Mouse (Mus musculus): ENCODE measurements around the gene Snx33.
"Not testable (repeated sequence)": the region's sequence is repeated elsewhere in the genome, so short reads cannot be mapped to it uniquely, and the experiment has no call there.

Gene Snx33

GRCm38 (mm10) chr9:56925291-56926024 lies 2.7 kb downstream of the Snx33 start:
- no peak for DNase-seq

GRCm38 (mm10) chr9:56924651-56925027 lies 3.5 kb downstream of the Snx33 start:
- peak; percentile 40 for DNase-seq

- no peak for DNase-seq
Observed at GRCm38 (mm10) chr9:56923841-56924650, 4.1 kb downstream of the Snx33 start.

- no peak for DNase-seq
Observed at GRCm38 (mm10) chr9:56922746-56923145, 5.4 kb downstream of the Snx33 start.

- peak; percentile 60 for DNase-seq
Observed at GRCm38 (mm10) chr9:56918466-56918865, 9.7 kb downstream of the Snx33 start.

GRCm38 (mm10) chr9:56917131-56917530 lies 11.0 kb downstream of the Snx33 start:
- DNase-seq, result no peak

GRCm38 (mm10) chr9:56915695-56916410 lies 12.3 kb downstream of the Snx33 start:
- no peak for DNase-seq

- no peak for DNase-seq
Observed at GRCm38 (mm10) chr9:56915116-56915515, 13.1 kb downstream of the Snx33 start.

- DNase-seq, result no peak
Observed at GRCm38 (mm10) chr9:56913991-56914390, 14.2 kb downstream of the Snx33 start.

- DNase-seq, result no peak
Observed at GRCm38 (mm10) chr9:56911017-56911416, 17.2 kb downstream of the Snx33 start.

- DNase-seq, result not testable (repeated sequence)
Observed at GRCm38 (mm10) chr9:56909991-56910390, 18.2 kb downstream of the Snx33 start.

GRCm38 (mm10) chr9:56907549-56907948 lies 20.6 kb downstream of the Snx33 start:
- no peak for DNase-seq

GRCm38 (mm10) chr9:56903662-56904061 lies 24.5 kb downstream of the Snx33 start:
- DNase-seq, result no peak

GRCm38 (mm10) chr9:56901187-56901586 lies 27.0 kb downstream of the Snx33 start:
- DNase-seq, result no peak

GRCm38 (mm10) chr9:56900571-56900970 lies 27.6 kb downstream of the Snx33 start:
- DNase-seq, result no peak

GRCm38 (mm10) chr9:56900060-56900459 lies 28.1 kb downstream of the Snx33 start:
- no peak for DNase-seq

GRCm38 (mm10) chr9:56899409-56899808 lies 28.8 kb downstream of the Snx33 start:
- DNase-seq, result no peak

GRCm38 (mm10) chr9:56896779-56897178 lies 31.4 kb downstream of the Snx33 start:
- no peak for DNase-seq

GRCm38 (mm10) chr9:56894006-56894405 lies 34.2 kb downstream of the Snx33 start:
- no peak for DNase-seq

- no peak for DNase-seq
Observed at GRCm38 (mm10) chr9:56893313-56893712, 34.9 kb downstream of the Snx33 start.

- DNase-seq, result no peak
Observed at GRCm38 (mm10) chr9:56892111-56892510, 36.1 kb downstream of the Snx33 start.

- DNase-seq, result peak; percentile 67
Observed at GRCm38 (mm10) chr9:56891517-56892011, 36.6 kb downstream of the Snx33 start.

GRCm38 (mm10) chr9:56890522-56891250 lies 37.5 kb downstream of the Snx33 start:
- DNase-seq, result no peak
